Mouse (Mus musculus): ENCODE results near the gene 4922502D21Rik.

DNA sequence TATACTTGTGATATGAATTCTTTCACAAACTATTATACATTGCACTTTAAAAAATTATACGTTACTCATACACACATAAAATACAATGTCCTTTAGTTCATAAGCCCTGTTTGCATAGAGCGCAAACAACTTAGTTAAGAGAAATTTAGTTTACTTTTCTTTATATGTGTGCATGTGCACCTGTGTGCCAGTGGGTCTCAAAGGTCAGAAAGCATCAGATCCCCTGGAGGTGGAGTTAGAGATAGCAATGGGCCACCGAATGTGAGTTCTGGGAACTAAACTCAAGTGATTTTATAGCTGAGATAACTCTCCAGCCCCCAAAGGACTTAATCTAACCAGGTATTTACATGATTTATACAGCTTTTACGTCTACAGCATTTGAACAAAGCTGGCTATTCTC lies 12.3 kb downstream of the 4922502D21Rik start:
- TF ChIP-seq FLI1 (IDR thresholded peaks at IDR 0.05; ENCODE audit: low read length) (no peak), GATA1 (IDR thresholded peaks at IDR 0.05; ENCODE audit: borderline replicate concordance, low read length) (no peak)
